Mouse (Mus musculus) granulocyte monocyte progenitor cell, adult 5-6 weeks (primary cell): ENCODE results near the gene Trmt1. TPM values are rescaled to one million over a fixed set of nuclear protein-coding genes. Genes with fewer than 3 reads are reported as not detected.

Experiments
- ATAC-seq: replicated peaks from 2 replicates; pipeline ENCODE4 v1.8.0; 2016; ENCODE audit warnings: mild to moderate bottlenecking, moderate TSS enrichment, inconsistent platforms; ENCODE audit not compliant: poor library complexity, severe bottlenecking
- total RNA-seq, 2 experiments: library from RNA; stranded (forward) in 1 of 2; stranded (reverse) in 1 of 2; fragments of 200-712, 200-1000 nt in 1 of 2; fragments of >200 nt in 1 of 2; fragmentation: Nextera tagmentation in 1 of 2; gene quantifications; 2 replicates each; pipeline ENCODE4 v1.2.3; 2014 to 2017

Gene Trmt1
- total RNA-seq (2014; fragmentation: Nextera tagmentation) (76.9 and 123 TPM in 2 replicates), total RNA-seq (2017) (73.8 and 95.9 TPM in 2 replicates)

DNA sequence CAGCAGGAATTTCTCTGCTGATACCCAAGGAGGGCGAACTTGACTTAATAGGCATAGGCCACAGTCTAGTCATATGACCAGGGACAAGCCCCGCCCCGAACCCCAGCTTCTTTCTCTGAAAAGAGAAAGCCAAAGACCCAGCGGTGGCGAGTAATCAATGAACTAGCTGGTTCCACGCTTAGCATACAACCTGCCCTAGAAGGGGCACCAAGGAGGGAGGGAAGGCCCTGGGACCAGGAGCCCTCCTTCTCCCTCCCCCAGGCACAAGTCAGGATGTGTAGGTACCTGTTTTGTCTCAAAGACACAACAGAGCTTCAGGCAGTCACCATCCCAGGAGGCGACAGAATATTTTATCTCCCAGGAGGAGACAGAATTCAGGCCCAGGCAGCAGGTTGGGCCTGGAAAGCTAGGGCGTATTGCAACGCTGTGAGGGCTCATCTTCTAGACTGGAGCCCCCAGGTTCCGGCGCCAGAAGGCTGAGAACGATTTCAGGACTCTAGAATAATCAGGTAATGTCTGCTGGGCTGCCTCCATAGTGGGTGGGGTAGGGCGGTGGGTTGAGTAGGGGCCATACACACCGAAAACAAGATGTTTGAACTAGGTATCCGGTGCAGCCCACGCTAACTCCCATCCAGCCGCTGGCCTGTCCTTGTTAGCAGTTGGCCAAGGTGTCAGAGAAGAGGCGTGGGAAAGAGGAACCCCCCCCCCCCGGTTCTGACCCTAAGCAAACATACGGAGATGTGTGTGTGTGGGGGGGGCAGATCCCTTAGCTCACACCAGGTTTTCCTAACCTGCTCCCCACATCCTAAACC lies at the start of gene Trmt1:
Gene Trmt1 (plus strand): TSS at position 117 of the 812 bp plus-strand sequence.
- ATAC-seq: peak; percentile 16

DNA sequence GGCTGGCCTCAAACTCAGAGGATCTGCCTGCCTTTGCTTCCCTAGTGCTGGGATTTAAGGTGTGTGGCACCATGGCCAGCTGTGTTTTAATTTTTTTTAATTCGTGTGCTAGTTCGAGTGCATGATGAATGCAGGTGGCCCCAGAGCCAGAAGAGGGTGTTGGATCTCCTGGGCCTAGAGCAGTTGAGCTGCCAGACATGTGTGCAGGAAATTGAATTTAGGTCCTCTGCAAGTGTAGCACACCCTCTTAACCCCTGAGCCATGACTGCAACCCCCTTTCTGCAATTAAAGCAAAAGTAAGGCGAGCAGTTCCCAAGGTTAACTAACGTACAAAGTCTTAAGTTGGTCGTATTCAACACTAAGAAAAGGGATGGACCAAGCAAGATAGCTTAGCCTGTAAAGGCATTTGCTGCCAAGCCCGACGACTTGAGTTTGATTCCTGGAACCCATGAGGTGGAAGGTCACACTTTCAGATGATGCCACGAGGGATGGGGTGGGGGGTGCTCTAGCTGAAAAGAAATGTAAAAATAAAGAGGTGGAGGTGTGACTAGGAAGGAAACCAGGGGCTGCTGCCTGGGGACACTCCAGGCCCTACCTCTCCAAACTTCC lies 48.1 kb upstream of the Trmt1 start:
- ATAC-seq: no peak

DNA sequence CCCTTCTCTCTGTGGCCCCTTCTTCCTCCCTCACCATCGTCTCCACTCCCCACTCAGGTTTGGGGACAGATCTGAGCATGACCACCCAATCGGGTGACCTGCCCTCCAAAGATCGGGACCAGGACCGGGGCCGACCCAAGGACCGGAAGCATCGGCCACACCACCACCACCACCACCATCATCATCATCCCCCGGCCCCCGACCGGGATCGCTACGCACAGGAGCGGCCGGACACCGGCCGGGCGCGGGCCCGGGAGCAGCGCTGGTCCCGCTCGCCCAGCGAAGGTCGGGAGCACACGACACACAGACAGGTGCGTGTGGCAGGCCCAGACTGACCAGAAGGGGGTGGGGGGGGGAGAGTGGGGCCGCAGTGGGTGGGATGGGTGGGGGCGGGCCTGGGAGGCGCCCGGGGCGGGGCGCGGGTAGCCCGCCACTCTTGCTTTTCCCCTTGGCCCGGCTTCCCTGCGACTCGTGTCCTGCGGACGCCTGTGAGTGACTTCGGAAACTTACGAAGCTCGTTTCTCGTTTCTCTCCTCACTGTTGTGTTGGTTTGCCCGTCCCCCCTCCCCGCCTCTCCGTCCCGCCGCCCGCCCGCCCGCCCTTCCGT lies 47.4 kb upstream of the Trmt1 start:
- peak; percentile 18; the same call in 1 of the 2 replicates for ATAC-seq

DNA sequence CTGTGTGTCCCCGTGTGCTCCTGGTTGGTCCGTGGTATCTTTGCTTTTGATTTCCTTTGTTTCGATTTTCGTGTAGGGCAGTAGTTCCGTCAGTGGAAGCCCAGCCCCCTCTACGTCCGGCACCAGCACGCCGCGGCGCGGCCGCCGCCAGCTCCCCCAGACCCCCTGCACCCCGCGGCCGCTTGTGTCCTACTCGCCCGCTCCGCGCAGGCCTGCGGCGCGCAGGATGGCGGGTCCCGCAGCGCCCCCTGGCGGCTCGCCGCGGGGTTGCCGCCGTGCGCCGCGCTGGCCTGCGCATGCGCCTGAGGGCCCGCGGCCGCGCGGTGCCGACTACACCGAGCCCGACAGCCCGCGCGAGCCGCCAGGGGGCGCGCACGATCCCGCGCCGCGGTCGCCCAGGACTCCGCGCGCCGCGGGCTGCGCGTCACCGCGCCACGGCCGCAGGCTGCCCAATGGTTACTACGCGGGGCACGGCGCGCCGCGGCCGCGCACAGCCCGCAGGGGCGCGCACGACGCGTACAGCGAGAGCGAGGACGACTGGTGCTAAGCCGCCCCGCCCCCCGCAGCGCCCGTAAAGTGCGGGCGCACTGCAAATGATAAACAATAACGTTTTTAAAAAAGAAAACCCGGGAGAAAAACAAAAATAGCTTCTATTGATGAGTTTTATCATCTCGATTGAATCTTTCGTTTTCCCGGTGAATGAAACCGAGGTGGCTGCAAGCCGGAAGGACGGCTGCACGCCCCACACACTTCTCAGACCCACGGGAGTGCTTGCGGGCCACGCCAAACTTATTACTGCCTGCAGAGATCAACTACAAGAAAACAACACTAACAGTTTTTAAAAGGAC lies 46.7 kb upstream of the Trmt1 start:
- ATAC-seq: peak; percentile 80

DNA sequence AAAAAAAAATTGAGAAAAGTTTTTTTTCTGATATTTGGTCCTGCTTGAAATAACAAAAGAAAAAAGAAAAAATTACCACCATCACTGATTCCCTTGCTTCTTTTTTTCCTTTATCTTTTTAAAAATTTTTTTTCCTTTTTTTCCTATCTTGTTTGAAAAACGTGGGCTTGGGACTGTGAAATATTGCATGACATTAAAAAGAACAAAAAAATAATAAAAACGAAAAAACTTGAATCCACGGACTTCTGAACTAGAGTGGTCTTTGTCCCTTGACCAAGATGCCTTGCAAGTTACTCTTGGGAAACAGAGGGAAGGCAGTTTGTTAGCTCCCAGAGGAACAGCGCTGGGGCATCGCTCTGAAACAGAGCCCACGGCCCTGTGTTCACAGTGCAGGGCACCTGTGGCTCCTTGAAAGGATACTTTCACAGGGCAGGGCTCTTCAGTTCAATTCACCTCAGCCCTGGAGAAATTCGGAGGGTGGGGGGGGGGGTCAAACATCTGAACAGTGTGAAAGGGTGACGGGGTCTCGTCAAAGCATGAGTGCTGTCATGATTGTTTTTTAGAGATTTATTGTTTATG lies 46.0 kb upstream of the Trmt1 start:
- no peak for ATAC-seq

DNA sequence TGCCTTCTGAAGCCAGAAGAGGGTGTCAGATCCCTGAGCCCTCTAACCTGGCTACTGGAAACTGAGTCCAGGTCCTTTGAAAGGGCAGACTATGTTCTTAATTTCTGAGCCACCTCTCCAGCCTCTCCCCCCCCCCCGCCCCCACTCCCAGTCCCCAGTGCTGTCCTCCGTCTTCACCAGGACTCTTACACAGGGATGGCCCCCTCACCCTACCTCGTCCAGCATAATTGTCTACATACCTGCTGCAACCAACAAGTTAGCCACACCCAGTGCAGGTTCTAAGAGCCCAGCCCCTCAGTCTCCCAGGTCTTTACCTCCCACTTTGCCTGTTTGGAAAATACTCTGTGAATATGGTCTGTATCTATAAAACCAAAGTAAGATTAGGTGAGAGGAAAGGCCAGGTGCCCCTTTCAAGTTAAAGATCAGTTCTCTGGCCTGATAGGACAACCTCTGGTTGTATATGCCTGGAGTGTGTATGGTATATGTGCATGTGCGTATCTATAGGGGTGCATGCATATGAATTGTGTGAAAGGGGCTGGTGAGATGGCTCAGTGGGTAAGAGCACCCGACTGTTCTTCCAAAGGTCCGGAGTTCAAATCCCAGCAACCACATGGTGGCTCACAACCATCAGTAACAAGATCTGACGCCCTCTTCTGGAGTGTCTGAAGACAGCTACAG lies 45.4 kb upstream of the Trmt1 start:
- ATAC-seq: no peak

DNA sequence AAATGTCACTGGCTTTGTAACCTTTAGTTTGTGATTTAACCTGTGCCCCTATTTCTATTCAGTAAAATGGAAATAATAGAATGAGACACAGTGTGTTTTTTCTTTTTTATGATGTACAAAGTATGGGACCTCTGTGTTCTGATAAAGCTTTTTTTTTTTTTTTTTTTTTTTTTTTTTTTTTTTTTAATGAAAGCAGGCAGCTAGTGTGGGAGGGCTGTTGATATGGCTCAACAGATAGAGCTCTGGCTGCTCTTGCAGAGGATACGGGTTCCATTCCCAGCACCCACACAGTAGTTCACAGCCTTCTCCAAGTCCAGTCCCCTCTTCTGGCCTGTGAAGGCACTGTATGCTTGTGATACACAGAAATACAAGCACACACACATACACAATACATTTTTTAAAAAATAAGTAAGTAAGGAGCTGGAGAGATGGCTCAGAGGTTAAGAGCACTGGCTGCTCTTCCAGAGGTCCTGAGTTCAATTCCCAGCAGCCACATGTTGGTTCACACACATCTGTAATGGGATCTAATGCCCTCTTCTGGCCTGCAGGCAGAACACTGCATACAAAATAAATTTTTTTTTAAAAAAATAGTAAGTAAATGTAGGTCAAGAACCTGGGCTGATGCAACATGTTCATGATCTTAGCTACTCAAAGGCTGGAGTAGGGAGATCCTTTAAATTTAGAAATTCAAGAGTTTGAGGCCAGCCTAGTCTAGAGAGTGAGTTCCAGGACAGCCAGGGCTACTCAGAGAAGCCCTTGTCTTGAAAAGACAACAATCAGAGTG lies 44.3 kb upstream of the Trmt1 start:
- ATAC-seq: no peak

DNA sequence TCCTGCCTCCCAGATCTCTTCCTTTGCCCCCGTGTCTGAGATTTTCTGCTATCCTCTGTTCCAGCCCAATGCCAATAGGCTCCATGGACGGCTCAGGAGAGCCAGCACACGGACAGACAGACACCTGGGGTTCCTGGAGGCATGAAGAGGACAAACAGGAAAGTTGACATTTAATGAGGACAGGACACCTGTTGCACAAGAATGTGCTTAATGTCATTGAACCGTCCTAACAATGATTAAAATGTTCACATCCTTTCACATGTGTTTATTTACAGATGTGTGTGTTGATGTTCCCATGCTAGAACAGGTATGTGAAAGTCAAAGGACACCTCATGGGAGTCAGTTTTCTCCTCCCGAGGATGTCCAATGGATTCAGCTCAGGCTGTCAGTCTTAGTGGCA lies 43.1 kb upstream of the Trmt1 start:
- no peak for ATAC-seq

DNA sequence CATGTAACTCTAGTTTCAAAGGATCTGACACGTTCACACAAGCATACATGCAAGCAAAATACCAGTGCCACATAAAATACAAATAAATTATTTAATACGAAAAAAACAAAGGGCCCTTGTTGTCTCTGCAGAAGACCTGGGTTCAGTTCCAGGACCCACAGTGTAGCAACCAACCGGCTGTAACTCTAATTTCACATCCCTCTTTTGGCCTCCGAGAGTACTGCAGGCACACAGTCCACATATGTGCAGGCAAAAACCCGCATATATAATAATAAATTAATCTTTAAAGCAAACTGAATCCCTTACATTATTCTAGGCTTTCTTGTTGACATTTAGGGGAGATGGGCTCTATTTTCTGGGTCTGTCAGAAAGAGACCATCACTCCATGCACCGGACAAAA lies 39.3 kb upstream of the Trmt1 start:
- 0 out of 2 replicates have a peak, but pooled peaks have one; percentile 56 for ATAC-seq

DNA sequence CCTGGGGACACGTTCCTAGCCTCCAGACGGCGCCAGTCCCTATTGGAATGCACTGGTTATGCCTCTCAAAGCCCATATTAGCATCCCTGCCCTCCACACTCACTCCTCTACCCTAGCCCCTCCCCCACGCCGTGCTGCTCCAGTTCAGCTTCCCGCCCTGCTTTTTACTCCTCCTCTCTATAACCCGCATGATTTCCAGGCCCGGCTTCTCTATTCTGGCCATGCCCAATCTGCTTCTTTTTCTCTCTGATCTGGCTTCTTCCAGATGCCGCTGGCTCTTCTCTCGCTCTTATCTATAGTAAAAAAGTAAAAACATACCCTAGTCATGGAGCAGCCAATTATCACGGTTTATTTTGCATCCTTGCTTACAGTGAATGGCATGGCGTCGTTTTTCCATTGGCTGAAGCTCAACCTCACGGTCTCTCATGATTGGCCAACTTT lies 38.6 kb upstream of the Trmt1 start:
- 0 out of 2 replicates have a peak, but pooled peaks have one; percentile 35 for ATAC-seq

DNA sequence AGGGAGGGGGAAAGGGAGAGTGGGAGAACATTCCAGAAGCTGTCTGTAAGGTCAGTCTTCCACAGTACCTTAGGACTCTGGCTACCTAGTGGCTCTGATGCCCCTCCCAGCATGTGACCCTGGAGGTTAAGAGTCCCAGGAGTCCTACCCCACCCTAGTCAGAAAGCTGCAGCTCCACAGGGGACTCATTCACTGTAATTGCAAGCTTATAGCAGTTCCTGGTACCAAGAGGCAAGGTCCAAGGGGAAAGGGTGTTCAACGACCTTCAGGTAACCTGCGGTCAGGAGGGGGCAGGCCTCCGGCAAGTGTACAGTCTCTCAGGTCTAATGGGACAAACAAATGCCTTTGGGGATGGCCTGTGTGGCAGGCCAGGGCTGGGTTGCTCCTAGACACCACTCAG lies 35.9 kb upstream of the Trmt1 start:
- ATAC-seq: no peak

DNA sequence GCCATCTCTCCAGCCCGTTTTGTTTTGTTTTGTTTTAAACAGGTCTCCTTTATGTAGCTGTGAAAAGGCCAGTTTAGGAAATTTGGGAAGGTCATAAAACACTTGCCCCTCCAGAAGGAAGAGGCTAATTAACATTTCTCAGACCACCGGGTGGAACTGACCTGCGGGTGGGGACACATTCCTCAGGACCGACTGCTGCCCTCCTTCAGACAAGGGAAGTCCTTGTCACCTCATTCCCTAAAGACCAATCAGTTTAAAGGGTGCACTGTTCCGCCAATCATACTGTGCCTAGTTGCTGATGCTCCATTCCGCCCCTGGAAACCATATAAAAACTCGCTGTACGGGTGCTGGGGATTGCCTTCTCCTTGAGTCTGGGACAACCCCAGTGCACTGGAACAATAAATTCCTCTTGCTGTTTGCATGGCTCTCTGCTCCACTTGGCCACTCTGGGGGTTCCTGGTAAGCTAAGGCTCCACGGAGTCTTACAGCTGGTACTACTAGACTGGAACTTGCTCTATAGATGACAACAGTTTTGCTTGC lies 32.9 kb upstream of the Trmt1 start:
- ATAC-seq: no peak

DNA sequence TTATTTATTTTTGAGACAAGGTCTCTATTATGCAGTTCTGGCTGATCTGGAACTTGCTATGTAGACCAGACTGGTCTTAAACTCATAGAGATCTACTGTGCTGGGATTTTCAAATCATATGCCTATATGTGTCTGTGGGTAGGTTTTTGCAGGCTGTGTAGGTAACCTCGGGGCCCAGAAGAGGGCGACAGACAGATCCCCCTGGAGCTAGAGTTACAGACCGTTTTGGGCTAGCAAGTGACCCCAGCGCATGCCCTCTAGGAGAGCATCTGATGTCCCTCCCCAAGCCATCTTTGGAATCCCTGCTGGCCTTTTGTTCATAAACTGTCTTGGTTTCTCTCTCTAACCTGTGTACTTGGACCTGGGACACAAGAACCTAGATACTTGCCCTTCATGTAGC lies 31.5 kb upstream of the Trmt1 start:
- 0 out of 2 replicates have a peak, but pooled peaks have one; percentile 21 for ATAC-seq

DNA sequence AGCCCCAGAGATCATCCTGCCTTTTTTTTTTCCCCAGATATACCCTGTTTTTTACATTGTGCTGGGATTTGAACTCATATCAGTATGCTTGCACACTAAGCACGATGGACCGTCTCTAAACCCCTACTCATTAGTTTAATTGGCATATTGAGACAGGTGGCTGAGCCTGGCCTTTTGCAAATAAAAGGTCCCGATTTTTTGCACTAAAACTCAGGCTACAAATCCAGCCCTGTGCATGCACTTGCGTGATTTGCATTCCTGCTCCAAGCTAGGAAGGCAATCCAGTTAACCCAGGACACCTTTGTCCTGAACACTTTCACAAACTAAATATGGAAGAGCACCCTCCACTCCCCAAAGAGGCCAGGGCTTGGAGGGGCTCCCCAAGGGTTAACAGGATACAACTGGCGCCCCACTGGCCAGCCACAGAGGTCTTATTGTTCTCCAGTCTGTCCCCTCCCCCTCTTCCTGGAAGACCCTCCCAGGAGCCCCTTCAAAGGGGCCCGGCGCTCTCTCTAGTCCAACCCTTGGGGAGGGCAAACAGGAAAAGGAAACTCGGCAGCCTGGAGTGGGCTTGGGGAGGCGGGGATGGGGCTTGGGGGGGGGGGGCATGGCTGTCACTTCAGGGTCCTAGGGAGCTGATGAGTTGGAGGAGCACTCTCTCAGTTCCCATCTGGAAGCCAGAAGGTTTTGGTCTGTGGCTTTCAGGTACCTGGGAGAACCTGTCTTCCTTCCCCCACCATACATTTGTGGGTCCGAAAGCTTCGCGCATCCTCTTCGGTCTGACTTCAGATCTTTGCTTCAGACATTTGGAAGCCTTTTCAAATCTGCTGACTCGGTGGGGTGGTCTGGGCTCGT lies 30.5 kb upstream of the Trmt1 start:
- no peak for ATAC-seq

DNA sequence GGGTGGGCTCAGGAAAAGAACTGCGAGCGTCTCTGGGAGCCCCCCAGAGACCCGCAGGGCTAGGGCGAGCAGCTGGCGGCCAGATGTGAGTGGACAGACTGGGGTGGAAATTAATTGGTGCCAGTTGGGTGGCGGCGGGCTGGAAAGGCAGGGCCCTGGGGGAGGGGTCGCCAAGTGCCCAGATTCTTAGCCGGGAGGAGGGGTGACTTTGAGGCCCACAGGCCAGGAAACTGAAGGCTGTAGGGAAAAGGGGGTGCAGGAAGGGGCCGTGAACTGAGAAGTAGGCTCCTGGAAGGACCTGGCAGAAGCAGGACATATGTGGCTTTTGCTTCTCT lies 29.9 kb upstream of the Trmt1 start:
- ATAC-seq: no peak

DNA sequence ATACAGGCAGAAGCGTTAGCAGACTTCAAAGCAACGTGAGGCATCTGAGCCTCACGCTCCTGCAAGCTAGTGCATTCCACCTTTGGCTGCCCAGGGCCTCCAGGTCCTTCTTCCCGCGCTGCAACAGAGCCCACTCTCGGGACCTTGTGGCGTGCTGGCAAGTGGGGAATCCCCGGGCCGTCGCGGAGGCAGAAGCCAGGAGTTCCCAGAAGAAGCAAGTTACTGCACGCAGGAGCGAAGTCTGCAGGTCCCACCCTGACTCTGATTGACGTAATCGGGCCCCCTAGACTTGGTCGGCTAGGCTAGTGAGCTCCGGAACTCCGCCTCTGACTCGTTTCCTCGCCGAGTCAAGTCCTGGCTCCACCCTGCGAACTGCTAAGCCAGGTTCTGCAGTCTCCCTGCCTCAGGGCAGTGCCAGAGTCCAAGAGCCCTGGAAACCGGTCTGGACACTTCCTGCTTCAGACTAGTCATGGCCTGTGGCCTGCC lies 29.4 kb upstream of the Trmt1 start:
- ATAC-seq: peak; percentile 62

DNA sequence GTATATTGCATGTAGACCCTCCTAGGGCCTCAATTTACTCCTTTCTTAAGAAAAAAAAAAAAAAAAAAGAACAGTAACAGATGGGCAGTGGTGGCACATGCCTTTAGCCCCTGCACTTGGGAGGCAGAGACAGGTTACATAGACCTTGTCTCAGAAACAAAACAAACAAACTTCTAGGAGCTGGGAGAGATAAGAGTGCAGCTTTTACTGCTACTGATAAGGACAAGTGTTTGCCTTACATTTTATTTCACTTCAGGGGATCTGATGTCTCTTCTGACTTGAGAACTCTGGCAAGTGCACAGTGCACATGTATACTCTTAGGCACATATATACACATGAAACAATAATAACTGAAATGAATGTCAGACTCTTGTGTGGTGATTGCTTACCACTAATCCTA lies 28.9 kb upstream of the Trmt1 start:
- ATAC-seq: no peak
